Mouse (Mus musculus) myocyte (in vitro differentiated cells): ENCODE measurements around the gene Spsb2.

Source experiments
- CEBPB ChIP-seq: IDR thresholded peaks from 2 replicates; pipeline ENCODE4 v1.6.1; 2011; ENCODE audit warnings: mild to moderate bottlenecking, moderate library complexity; ENCODE audit not compliant: poor library complexity, insufficient read depth, severe bottlenecking
- E2F4 ChIP-seq: IDR thresholded peaks from one replicate; pipeline ENCODE4 v1.6.1; 2011; ENCODE audit warnings: mild to moderate bottlenecking, control low read depth, moderate library complexity; ENCODE audit not compliant: insufficient read depth
- MAX ChIP-seq: IDR thresholded peaks from one replicate; pipeline ENCODE4 v1.6.1; 2011; ENCODE audit warnings: low read depth, mild to moderate bottlenecking, control low read depth
- MYOD1 ChIP-seq, 3 experiments: IDR thresholded peaks; one replicate each; pipeline ENCODE4 v1.6.1; 2011; ENCODE audit warnings: control low read depth in 2 of 3, low read depth in 2 of 3, mild to moderate bottlenecking in 2 of 3, moderate library complexity in 1 of 3; ENCODE audit not compliant: insufficient read length in 2 of 3, control insufficient read depth in 1 of 3
- MYOG ChIP-seq, 3 experiments: IDR thresholded peaks; one replicate each; pipeline ENCODE4 v1.6.1; 2011; ENCODE audit warnings: control low read depth in 2 of 3, low read depth in 2 of 3, mild to moderate bottlenecking in 2 of 3; ENCODE audit not compliant: insufficient read length in 2 of 3, control insufficient read depth in 1 of 3, insufficient read depth in 1 of 3
- POLR2A ChIP-seq: IDR thresholded peaks from one replicate; pipeline ENCODE4 v1.6.1; 2011; ENCODE audit warnings: low read depth, mild to moderate bottlenecking, control low read depth, moderate library complexity; ENCODE audit not compliant: insufficient read length
- POLR2AphosphoS2 ChIP-seq: IDR thresholded peaks from one replicate; pipeline ENCODE4 v1.6.1; 2011; ENCODE audit warnings: low read depth, control low read depth; ENCODE audit not compliant: insufficient read length
- REST ChIP-seq: IDR thresholded peaks from one replicate; pipeline ENCODE4 v1.6.1; 2011; ENCODE audit warnings: mild to moderate bottlenecking, control low read depth, moderate library complexity; ENCODE audit not compliant: insufficient read depth, insufficient read length
- SRF ChIP-seq: IDR thresholded peaks from one replicate; pipeline ENCODE4 v1.6.1; 2011; ENCODE audit warnings: low read depth; ENCODE audit not compliant: control insufficient read depth, insufficient read length
- TCF12 ChIP-seq: IDR thresholded peaks from one replicate; pipeline ENCODE4 v1.6.1; 2011; ENCODE audit warnings: mild to moderate bottlenecking, control low read depth; ENCODE audit not compliant: poor library complexity, insufficient read depth, severe bottlenecking
- TCF3 ChIP-seq: IDR thresholded peaks from one replicate; pipeline ENCODE4 v1.6.1; 2011; ENCODE audit warnings: low read depth, control low read depth; ENCODE audit not compliant: insufficient read length
- USF1 ChIP-seq: IDR thresholded peaks from one replicate; pipeline ENCODE4 v1.6.1; 2011; ENCODE audit warnings: low read depth, mild to moderate bottlenecking, control low read depth, moderate library complexity

- TF ChIP-seq POLR2A, result no peak
- no peak for TF ChIP-seq MAX
- no peak for TF ChIP-seq MYOD1 (IDR thresholded peaks at IDR 0.05; ENCODE audit: control insufficient read depth in 1 of 3, insufficient read length in 2 of 3, low read depth in 2 of 3)
- TF ChIP-seq USF1, result no peak
- TF ChIP-seq TCF12, result no peak
- TF ChIP-seq E2F4, result no peak
- no peak for TF ChIP-seq POLR2AphosphoS2
- no peak for TF ChIP-seq CEBPB
- no peak for TF ChIP-seq REST
- no peak for TF ChIP-seq TCF3
- no peak for TF ChIP-seq SRF
- no peak for TF ChIP-seq MYOG (IDR thresholded peaks at IDR 0.05; ENCODE audit: control insufficient read depth in 1 of 3, insufficient read depth in 1 of 3, insufficient read length in 2 of 3, low read depth in 2 of 3)
Measured at GRCm38 (mm10) chr6:124770013-124770412, 38.4 kb upstream of the Spsb2 start.
